Mouse (Mus musculus) gastrocnemius, postnatal 14 days (tissue): ENCODE measurements around the gene Ebna1bp2. TPM values are rescaled to one million over a fixed set of nuclear protein-coding genes. Genes with fewer than 3 reads are reported as not detected.

Source experiments
- total RNA-seq, 2 experiments: library from RNA; stranded (reverse); gene quantifications; 2 replicates each; pipeline ENCODE4 v1.2.3; 2021

Gene Ebna1bp2
- total RNA-seq, 2 experiments from 2014 or later, result 30.1 to 33.5 TPM

Other genes with a start within 250 kb of the Ebna1bp2 start
- 1 to 10 TPM; 5.6 to 7.1 TPM for gene Szt2, start 211.5 kb upstream of the Ebna1bp2 start, total RNA-seq
- gene Med8, start 211.5 kb upstream of the Ebna1bp2 start, total RNA-seq, result 10 to 100 TPM; 37.6 to 38.3 TPM
- 10 to 100 TPM; 13.9 to 18.8 TPM for gene Elovl1, start 192.7 kb upstream of the Ebna1bp2 start, total RNA-seq
- gene Cdc20, start 183.4 kb upstream of the Ebna1bp2 start, total RNA-seq, result 1 to 10 TPM; 4.7 to 6.0 TPM
- gene Mpl, start 163.3 kb upstream of the Ebna1bp2 start, total RNA-seq, result not detected
- 10 to 100 TPM; 35.1 to 41.5 TPM for gene Tie1, start 130.7 kb upstream of the Ebna1bp2 start, total RNA-seq
- not detected for gene 2610528J11Rik, start 93.8 kb upstream of the Ebna1bp2 start, total RNA-seq
- under 1 TPM in 1 of 2 experiments, not detected in 1; 0.12 TPM for gene Tmem125, start 76.8 kb upstream of the Ebna1bp2 start, total RNA-seq
- gene Cfap57, start within 50 bp of the Ebna1bp2 start, total RNA-seq, result not detected
- not detected for gene Olfr62, start 38.2 kb downstream of the Ebna1bp2 start, total RNA-seq
- gene Olfr1342, start 72.0 kb downstream of the Ebna1bp2 start, total RNA-seq, result not detected
- gene Olfr1341, start 82.7 kb downstream of the Ebna1bp2 start, total RNA-seq, result not detected
- gene Olfr1340, start 99.3 kb downstream of the Ebna1bp2 start, total RNA-seq, result not detected
- not detected for gene Olfr1339, start 111.4 kb downstream of the Ebna1bp2 start, total RNA-seq
- not detected for gene Olfr1338, start 137.9 kb downstream of the Ebna1bp2 start, total RNA-seq
- not detected for gene Olfr1337, start 161.8 kb downstream of the Ebna1bp2 start, total RNA-seq
- not detected for gene Olfr1335, start 189.1 kb downstream of the Ebna1bp2 start, total RNA-seq
- not detected for gene Olfr1333, start 215.5 kb downstream of the Ebna1bp2 start, total RNA-seq
- gene Olfr1331, start 243.8 kb downstream of the Ebna1bp2 start, total RNA-seq, result not detected